ENCODE assay signal across 8 mouse cellular contexts in the genomic region with DNA sequence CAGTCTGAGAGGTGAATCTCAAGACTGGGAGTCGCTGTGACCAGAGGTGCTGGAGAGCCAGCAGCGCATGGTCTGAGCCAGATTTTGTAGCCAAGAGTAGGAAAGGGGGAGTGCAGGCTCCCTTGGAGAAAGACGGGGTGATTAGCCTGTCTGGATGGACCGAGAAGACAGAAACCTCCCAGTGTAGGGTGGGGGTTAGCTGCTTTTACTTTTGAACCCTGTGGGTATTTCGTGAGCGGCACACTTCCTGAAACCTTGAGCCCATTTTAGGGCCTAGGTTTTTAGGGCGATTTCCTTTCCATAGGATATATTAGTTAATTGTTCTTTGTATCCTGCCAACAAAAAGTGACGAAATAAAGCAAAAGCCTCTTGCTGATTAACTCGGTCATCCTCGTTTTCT. TPM values are rescaled to one million over a fixed set of nuclear protein-coding genes. Genes with fewer than 3 reads are reported as not detected.
DNase-seq lines count a peak whose midpoint lies in the region; ATAC-seq and TF ChIP-seq lines count a peak whose summit lies in the region.

No protein-coding gene starts in this region.

- H3K27me3 ChIP-seq in forebrain, embryonic 16.5 days (replicated peaks; ENCODE audit: control insufficient read depth, insufficient read depth, low read length): no peaks in the 10 kb centered on the region
- H3K27me3 ChIP-seq in kidney, embryonic 15.5 days: no peaks in the 10 kb centered on the region
- H3K27me3 ChIP-seq in midbrain, embryonic 10.5 days (ENCODE audit: low read depth, poor library complexity, severe bottlenecking): peaks cover 30% of the 10 kb centered on the region

- no peaks in the 10 kb centered on the region for H3K9me3 ChIP-seq in forebrain, embryonic 16.5 days (ENCODE audit: control insufficient read depth, low read length)
- no peaks in the 10 kb centered on the region for H3K9me3 ChIP-seq in kidney, embryonic 15.5 days (replicated peaks)
- no peaks in the 10 kb centered on the region for H3K9me3 ChIP-seq in midbrain, embryonic 10.5 days (replicated peaks)

- intact Hi-C loops in gastrocnemius, adult 2 months (cut with DNase I): no loop called here
- intact Hi-C loops in gastrocnemius, postnatal 14 days (cut with DNase I; ENCODE audit: low total_unique reads): no loop called here

- peak overlapping the region; percentile 98 for H3K4me3 ChIP-seq in gastrocnemius, adult 2 months
- peak overlapping the region; percentile 59 for H3K4me3 ChIP-seq in forebrain, embryonic 16.5 days (replicated peaks; ENCODE audit: low read length)
- peak overlapping the region; percentile 62 for H3K4me3 ChIP-seq in kidney, embryonic 15.5 days (replicated peaks)
- peak overlapping the region; percentile 80 for H3K4me3 ChIP-seq in midbrain, embryonic 10.5 days

- peaks cover 19% of the 10 kb centered on the region for H3K4me1 ChIP-seq in forebrain, embryonic 16.5 days (replicated peaks; ENCODE audit: control insufficient read depth, insufficient read depth, low read length)
- peaks cover 24% of the 10 kb centered on the region for H3K4me1 ChIP-seq in kidney, embryonic 15.5 days
- H3K4me1 ChIP-seq in midbrain, embryonic 10.5 days: peaks cover 41% of the 10 kb centered on the region

- H3K36me3 ChIP-seq in forebrain, embryonic 16.5 days (ENCODE audit: control insufficient read depth, insufficient read depth): no peaks in the 10 kb centered on the region
- H3K36me3 ChIP-seq in kidney, embryonic 15.5 days: no peaks in the 10 kb centered on the region
- no peaks in the 10 kb centered on the region for H3K36me3 ChIP-seq in midbrain, embryonic 10.5 days

- peak overlapping the region; percentile 89 for H3K27ac ChIP-seq in gastrocnemius, adult 2 months
- H3K27ac ChIP-seq in forebrain, embryonic 16.5 days (ENCODE audit: low read length): no peak overlapping the region
- peak overlapping the region; percentile 81 for H3K27ac ChIP-seq in kidney, embryonic 15.5 days
- H3K27ac ChIP-seq in midbrain, embryonic 10.5 days (replicated peaks): peak overlapping the region; percentile 89

- no peak for ATAC-seq in forebrain, embryonic 16.5 days
- ATAC-seq in kidney, embryonic 15.5 days (replicated peaks; ENCODE audit: low FRiP score): no peak

- no peak for TF ChIP-seq CTCF in gastrocnemius, adult 2 months (IDR thresholded peaks at IDR 0.05)

- peak overlapping the region; percentile 65 for H3K4me2 ChIP-seq in forebrain, embryonic 16.5 days (ENCODE audit: low read length)
- peak overlapping the region; percentile 66 for H3K4me2 ChIP-seq in kidney, embryonic 15.5 days

- WGBS in forebrain, embryonic 16.5 days: 8% methylated on average over 10 of the region's 10 CpGs
- WGBS in kidney, embryonic 15.5 days: 8% methylated on average over 10 of the region's 10 CpGs
- 5% methylated on average over 10 of the region's 10 CpGs for WGBS in midbrain, embryonic 10.5 days

- peak overlapping the region; percentile 54 for H3K9ac ChIP-seq in forebrain, embryonic 16.5 days (replicated peaks; ENCODE audit: low read depth, low read length)
- peak overlapping the region; percentile 61 for H3K9ac ChIP-seq in kidney, embryonic 15.5 days

- peak; percentile 43 for DNase-seq in gastrocnemius, adult 2 months
- no peak for DNase-seq in gastrocnemius, adult 18-20 months (ENCODE audit: low spot score)
- DNase-seq in adrenal gland, postnatal 36 days: peak; percentile 23 to 41
- peak; percentile 28 for DNase-seq in midbrain, embryonic 10.5 days (ENCODE audit: low spot score)
- no peak for DNase-seq in gastrocnemius, postnatal 14 days
- DNase-seq in frontal cortex, postnatal 25 days (ENCODE audit: low spot score in 2 of 2): no peak

RNA-seq across cellular contexts. Expression of a gene that starts 0.9 kb away (rescaled TPM):
- total RNA-seq in gastrocnemius, adult 2 months (2021): 1 to 10 TPM; 2.6 to 2.8 TPM
- total RNA-seq in gastrocnemius, adult 18-20 months (2021): 1 to 10 TPM; 1.9 to 3.0 TPM
- total RNA-seq in adrenal gland, postnatal 36 days (2021): 10 to 100 TPM; 17.4 to 25.5 TPM
- polyA plus RNA-seq in forebrain, embryonic 16.5 days (2015; fragmentation: Nextera tagmentation; extraction: Ambion mirVana): 7.5 and 8.0 TPM in 2 replicates
- polyA plus RNA-seq in kidney, embryonic 15.5 days (2015; fragmentation: Nextera tagmentation; extraction: Ambion mirVana): 9.1 and 10.4 TPM in 2 replicates
- 11.1 and 12.0 TPM in 2 replicates for polyA plus RNA-seq in midbrain, embryonic 10.5 days (2016; fragmentation: Nextera tagmentation; extraction: Ambion mirVana)
- 1 to 10 TPM; 1.8 to 2.6 TPM for total RNA-seq in gastrocnemius, postnatal 14 days (2021)

RNA-seq across cellular contexts. Expression of a gene that starts 27.4 kb away (rescaled TPM):
- total RNA-seq in gastrocnemius, adult 2 months (2021): 10 to 100 TPM; 11.2 to 11.8 TPM
- total RNA-seq in gastrocnemius, adult 18-20 months (2021): 10 to 100 TPM; 12.3 to 13.5 TPM
- 10 to 100 TPM in 1 of 2 experiments, 1 to 10 TPM in 1; 7.9 to 11.1 TPM for total RNA-seq in adrenal gland, postnatal 36 days (2021)
- 22.7 and 25.5 TPM in 2 replicates for polyA plus RNA-seq in forebrain, embryonic 16.5 days (2015; fragmentation: Nextera tagmentation; extraction: Ambion mirVana)
- polyA plus RNA-seq in kidney, embryonic 15.5 days (2015; fragmentation: Nextera tagmentation; extraction: Ambion mirVana): 11.0 and 11.4 TPM in 2 replicates
- polyA plus RNA-seq in midbrain, embryonic 10.5 days (2016; fragmentation: Nextera tagmentation; extraction: Ambion mirVana): 11.5 and 14.5 TPM in 2 replicates
- 1 to 10 TPM; 5.5 to 5.7 TPM for total RNA-seq in gastrocnemius, postnatal 14 days (2021)

RNA-seq across cellular contexts. Expression of a gene that starts 56.0 kb away (rescaled TPM):
- total RNA-seq in gastrocnemius, adult 2 months (2021): 1 to 10 TPM; 1.4 TPM
- 1 to 10 TPM; 1.3 to 1.7 TPM for total RNA-seq in gastrocnemius, adult 18-20 months (2021)
- 10 to 100 TPM; 13.2 to 19.8 TPM for total RNA-seq in adrenal gland, postnatal 36 days (2021)
- polyA plus RNA-seq in forebrain, embryonic 16.5 days (2015; fragmentation: Nextera tagmentation; extraction: Ambion mirVana): 43.3 and 45.4 TPM in 2 replicates
- polyA plus RNA-seq in kidney, embryonic 15.5 days (2015; fragmentation: Nextera tagmentation; extraction: Ambion mirVana): 48.6 and 51.2 TPM in 2 replicates
- polyA plus RNA-seq in midbrain, embryonic 10.5 days (2016; fragmentation: Nextera tagmentation; extraction: Ambion mirVana): 32.2 and 36.3 TPM in 2 replicates
- 1 to 10 TPM; 3.0 to 3.1 TPM for total RNA-seq in gastrocnemius, postnatal 14 days (2021)

RNA-seq across cellular contexts. Expression of a gene that starts 59.3 kb away (rescaled TPM):
- 10 to 100 TPM; 26.5 to 28.0 TPM for total RNA-seq in gastrocnemius, adult 2 months (2021)
- total RNA-seq in gastrocnemius, adult 18-20 months (2021): 10 to 100 TPM; 24.1 to 25.6 TPM
- 10 to 100 TPM; 30.7 to 30.9 TPM for total RNA-seq in adrenal gland, postnatal 36 days (2021)
- 31.6 and 33.7 TPM in 2 replicates for polyA plus RNA-seq in forebrain, embryonic 16.5 days (2015; fragmentation: Nextera tagmentation; extraction: Ambion mirVana)
- polyA plus RNA-seq in kidney, embryonic 15.5 days (2015; fragmentation: Nextera tagmentation; extraction: Ambion mirVana): 30.9 and 32.7 TPM in 2 replicates
- polyA plus RNA-seq in midbrain, embryonic 10.5 days (2016; fragmentation: Nextera tagmentation; extraction: Ambion mirVana): 26.0 and 27.2 TPM in 2 replicates
- 10 to 100 TPM; 22.7 to 23.8 TPM for total RNA-seq in gastrocnemius, postnatal 14 days (2021)

Comparison
In these comparisons a context has a peak if more than half of its experiments do, and no peak if none do; other contexts are left out.
1. DNase-seq: peak in gastrocnemius, adult 2 months (single experiment), adrenal gland, postnatal 36 days (2 of 2) and midbrain, embryonic 10.5 days (single experiment); none in gastrocnemius, adult 18-20 months (single experiment), gastrocnemius, postnatal 14 days (single experiment) and frontal cortex, postnatal 25 days (0 of 2).
2. RNA of a gene that starts 0.9 kb away (total RNA-seq): 17.4 to 25.5 TPM in adrenal gland, postnatal 36 days; 1.9 to 3.0 TPM in gastrocnemius, adult 18-20 months, 2.6 to 2.8 TPM in gastrocnemius, adult 2 months and 1.8 to 2.6 TPM in gastrocnemius, postnatal 14 days; every median in the first group is over 4 times any median in the second.
3. Peak in every context shown above with its lines, with median percentiles within 50 percentile points of each other: H3K4me3 ChIP-seq.